Mouse (Mus musculus) right cerebral cortex, postnatal 14 days (tissue): ENCODE results near the gene Fap.

Experiments
- DNase-seq: peaks from one replicate; pipeline ENCODE4 v3.0.0; 2022

Gene Fap

DNA sequence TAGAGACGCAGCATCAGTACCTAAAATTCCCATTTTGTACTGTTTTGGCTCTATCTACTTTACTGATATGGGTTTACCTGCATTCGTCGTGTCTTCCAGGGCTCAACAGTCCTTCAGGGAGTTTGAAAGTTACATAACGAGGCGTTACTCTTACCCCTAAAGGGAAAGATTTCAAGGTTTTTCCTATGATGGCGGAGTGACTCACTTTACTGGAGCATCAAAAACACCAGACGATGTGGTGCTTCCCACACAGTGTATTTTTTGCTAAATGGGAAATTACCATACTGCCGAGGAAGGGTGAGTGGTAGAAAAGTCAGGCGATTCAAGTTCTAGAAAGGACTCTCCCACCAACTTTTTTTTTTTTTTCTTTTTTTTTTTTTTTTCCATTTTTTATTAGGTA is 47.5 kb downstream of the Fap start:
- DNase-seq = no peak

GRCm38 (mm10) chr2:62517790-62518189 is 56.1 kb downstream of the Fap start:
- no peak for DNase-seq

DNA sequence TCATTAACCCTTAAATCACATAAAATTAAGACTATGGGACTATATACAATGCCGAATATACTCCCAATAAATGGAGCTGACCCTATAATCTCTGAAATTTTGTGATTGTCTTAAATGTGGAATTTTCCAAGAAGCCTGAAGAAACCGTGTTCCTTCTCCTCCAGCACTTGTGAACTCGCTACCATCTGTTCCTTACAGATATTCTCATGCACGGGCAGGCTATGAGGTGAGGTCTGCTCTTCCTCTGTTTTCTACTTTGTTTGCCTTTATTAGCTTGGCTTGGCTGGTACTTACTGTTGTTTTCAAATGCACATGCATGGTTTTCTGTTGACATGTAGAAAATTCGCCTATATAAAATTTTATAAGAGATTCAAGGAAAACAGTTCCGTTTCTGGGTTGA is 59.4 kb downstream of the Fap start:
- no peak for DNase-seq

DNA sequence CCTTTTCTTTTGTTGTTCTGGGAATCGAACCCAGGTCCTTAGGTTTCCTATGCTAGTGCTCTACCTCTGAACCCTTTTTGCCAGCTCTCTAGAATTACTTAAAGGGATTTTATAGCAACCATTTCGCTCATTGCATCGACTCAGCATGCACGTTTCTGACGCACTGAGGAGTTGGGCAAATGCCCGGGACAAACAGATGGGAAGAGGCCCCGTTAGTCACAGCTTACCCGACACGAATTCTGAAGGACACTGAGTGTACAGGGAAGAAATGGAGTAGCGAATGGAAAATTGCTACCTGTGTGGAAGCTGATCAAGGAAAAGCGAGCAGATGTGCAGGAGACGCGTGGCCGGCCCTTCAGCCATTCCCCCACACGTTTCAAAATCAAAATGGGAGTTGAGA is 60.4 kb downstream of the Fap start:
- DNase-seq = peak; percentile 64

DNA sequence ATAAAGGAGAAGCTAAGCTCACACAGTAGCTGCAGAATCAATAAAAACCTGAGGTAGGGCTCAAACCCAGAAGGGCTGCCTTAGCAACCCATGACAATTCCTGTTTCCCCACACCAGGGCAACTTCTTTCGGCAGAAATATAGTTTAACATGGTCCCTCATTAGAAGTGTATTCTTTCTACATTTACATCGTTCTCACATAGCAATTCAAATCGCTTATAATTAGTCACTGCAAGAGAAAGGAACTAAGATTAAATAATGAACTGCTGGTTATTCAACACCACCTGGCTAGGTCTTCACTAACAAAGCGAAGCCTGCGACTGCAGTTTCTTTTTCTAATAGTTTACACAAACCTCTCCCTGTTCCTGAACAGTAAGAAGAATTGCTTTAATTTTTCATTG is 66.7 kb downstream of the Fap start:
- no peak for DNase-seq

- DNase-seq = no peak
These were observed 67.4 kb downstream of the Fap start for GRCm38 (mm10) chr2:62506441-62506840.

- no peak for DNase-seq
These were observed 69.5 kb downstream of the Fap start for GRCm38 (mm10) chr2:62504269-62504796.

- DNase-seq = no peak
These were observed 70.5 kb downstream of the Fap start for GRCm38 (mm10) chr2:62503326-62503725.

- DNase-seq = no peak
These were observed 71.4 kb downstream of the Fap start for GRCm38 (mm10) chr2:62502516-62502915.

GRCm38 (mm10) chr2:62498821-62499220 is 75.1 kb downstream of the Fap start:
- DNase-seq = no peak

DNA sequence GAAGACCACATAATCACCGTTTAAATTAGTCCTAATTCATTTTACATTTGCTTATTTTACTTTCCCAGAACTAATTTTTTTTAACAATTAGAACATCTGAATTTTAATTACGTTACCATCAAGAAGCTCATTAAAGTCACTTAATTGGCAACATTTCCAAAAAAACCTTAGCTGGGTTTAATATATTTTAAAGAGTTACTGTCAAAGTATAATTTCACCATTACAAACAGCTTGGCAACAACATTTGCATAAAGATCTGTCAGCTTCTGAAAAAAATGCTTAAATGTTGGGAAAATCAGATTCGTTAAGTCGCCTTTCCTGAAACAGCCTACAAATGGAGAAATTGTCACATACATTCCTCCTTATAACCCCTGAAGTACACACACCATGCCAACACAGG is 75.8 kb downstream of the Fap start:
- DNase-seq = no peak

DNA sequence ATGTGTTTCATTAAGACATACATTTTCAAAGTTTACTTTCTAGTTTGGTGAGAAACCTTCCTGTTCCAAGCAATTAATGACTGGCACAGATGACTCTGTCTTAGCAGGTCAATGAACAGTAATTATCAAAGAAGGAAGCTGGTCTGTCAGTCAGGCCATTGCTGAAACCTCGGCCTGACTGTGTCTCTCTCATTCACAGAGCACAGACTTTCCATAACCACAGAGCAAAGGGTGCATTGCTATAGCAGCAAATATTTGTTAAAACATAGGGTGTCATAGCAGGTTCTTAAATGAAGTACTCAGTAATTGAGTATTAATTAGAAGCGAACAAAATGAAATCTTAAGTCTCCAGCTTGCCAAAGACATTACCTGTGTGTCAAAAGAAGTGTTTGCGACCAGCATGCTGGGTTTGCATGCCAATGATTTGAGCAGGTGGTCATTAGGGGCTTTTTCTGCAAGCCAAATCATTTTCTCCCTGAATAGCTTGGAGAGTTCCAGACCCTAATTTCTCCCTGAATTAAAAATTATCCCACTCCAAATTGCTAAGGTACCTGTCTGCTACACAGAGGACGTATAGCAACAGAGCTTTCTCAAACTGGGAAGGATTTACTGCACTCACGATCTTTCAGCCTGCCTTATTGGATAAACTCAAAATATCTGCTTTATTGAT is 76.4 kb downstream of the Fap start:
- DNase-seq = no peak

DNA sequence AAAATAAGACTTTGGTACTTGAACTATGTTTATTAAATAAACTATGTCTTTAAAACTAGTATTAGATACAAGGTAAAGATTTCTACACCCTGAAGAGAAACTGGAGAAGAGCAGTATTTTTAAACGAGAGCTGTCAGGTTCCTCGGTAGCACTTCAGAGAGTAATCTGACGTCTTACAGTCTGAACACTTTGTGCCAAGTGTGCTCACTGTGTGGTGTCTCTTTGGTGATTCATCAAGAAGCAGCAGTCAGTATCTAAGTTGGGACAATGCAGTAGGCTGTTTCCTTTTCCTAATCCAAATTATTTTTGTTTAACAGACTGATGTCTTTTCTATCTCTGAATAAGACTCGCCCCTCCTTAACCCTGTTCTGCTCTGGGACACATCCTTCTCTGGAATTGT is 78.5 kb downstream of the Fap start:
- no peak for DNase-seq

DNA sequence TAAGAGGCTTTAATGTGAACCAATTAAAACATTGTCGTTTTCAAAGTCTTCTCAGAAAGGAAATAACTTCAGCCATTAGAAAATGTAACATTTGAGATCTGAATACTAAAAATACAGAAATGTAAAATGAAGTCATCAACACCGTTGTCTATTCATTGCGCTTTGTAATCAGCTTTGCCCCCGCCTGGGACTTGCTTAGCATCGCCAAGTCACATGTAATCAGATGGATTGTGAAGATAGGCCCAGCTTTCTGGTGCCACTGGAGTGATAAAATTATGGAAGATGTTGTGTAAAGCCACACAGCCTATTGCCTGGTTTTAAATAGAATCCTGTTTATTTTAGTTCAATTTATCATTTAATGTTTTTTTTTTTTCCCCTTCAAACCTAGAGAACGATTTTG is 84.0 kb downstream of the Fap start:
- DNase-seq = no peak

DNA sequence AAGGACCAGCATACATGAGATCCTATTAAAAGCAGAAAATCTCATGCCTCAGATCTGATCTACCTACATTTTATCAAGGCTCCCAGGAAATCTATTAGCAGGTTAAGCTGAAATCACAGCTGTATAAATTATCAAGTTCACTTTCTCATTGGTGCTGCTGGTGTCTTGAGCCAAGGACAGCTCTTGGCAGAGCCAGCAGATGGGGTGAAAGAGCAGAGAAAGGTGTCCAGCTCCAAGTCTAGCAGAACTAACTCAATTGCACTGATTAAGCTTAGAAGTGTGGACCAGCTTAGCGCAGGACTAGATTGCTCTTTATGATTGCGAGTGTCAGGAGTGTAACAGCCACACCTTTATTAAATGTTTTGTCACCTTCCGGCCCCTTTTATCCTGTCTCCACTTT is 89.0 kb downstream of the Fap start:
- no peak for DNase-seq

- no peak for DNase-seq
These were observed 90.3 kb downstream of the Fap start, which contains the start of gene Gcg for GRCm38 (mm10) chr2:62483550-62483949. Gcg (minus strand) TSS chr2:62483650.

GRCm38 (mm10) chr2:62480285-62481198 is 93.3 kb downstream of the Fap start:
- no peak for DNase-seq

GRCm38 (mm10) chr2:62469551-62469950 is 104.3 kb downstream of the Fap start:
- no peak for DNase-seq

DNA sequence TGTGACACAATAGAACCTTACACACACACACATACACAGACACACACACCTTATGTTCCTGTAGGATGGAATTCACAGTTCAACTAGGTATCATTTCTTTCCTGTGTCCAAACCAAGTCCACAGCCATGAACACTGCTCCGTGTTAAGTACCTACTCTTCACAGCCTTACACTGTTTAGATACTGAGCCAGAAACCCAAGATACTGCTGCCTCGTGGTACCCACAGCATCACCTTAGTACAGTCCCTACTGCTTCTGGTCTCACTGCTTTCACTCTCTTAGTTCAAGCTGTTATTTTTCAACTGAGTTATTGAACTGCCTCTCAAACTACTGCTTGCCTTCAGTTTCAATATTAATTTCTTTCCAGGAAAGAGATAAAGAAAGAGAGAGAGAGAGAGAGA is 110.6 kb downstream of the Fap start:
- no peak for DNase-seq

- no peak for DNase-seq
These were observed 111.7 kb downstream of the Fap start for GRCm38 (mm10) chr2:62462174-62462573.

GRCm38 (mm10) chr2:62460815-62461450 is 112.9 kb downstream of the Fap start:
- DNase-seq = no peak

- no peak for DNase-seq
These were observed 113.6 kb downstream of the Fap start for GRCm38 (mm10) chr2:62460231-62460710.
